Mouse (Mus musculus): ENCODE results near the gene Pax2. TPM values are rescaled to one million over a fixed set of nuclear protein-coding genes. Genes with fewer than 3 reads are reported as not detected.

The Pax2 gene
- polyA plus RNA-seq, 1 experiment = not detected

DNA sequence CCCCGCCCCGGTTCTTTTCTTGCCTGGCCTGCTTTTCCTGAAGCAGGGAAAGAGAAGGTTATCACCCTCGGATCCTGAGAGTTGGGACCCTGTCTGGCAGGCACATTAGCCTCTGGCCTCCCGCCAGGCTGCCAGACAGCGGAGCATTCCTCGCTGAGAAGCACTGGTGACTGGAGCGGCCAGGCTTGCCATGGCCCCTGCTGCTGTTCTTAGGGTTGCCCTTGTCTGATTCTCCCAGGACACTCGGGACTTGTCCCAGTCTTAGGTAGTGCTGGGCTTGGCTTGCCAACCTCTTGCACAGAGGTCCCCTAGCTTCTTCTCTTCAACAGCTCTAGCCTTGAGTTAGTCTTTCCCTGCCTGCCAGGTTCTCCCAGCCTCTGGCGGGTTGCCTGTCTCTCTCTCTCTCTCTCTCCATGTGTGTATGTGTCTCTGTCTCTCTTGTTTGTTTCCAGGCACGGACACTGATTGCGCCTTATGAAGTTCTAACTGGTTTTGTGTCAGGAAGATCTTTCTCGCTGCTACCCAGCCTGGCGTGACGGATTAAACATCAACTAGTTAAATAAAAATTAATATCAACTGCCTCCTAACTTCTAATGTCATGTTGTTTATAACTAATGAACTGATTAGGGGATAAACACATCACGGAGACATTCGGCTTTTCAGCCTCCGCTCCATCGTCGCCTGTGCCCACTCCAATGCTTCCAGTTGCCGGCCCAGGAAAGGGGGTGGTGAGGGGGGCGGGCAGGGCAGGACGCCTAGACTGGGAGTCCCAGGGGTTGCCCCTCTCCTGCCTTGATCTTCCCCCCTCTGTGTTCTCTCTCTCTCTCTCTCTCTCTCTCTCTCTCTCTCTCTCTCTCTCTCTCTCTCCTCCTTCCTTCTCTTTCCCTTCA is 13.5 kb upstream of the Pax2 start:
- WGBS = 7% methylated on average over 22 of the region's 22 CpGs

DNA sequence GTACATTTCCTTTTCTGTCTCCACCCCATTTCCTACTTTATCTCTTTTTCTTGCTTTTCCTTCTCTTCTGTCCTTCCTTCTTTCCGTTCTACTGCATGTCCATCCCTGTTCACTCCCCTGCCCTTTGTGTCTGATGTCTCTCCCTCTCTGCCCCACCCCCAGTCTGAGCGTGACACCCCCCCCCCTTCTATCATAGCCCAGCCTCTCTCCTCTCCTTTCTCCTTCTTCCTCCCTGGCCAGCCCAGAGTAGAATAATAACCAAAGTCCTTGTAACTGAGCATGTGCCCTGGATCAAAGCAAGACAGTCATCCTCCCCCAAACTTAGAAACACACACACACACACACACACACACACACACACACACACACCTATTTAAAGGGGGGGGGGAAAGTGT is 12.8 kb upstream of the Pax2 start:
- H3K27me3 ChIP-seq (ENCODE audit: control insufficient read depth, insufficient read depth, low read length) = peaks cover 17% of the 10 kb centered on the region
- no peaks in the 10 kb centered on the region for H3K4me1 ChIP-seq (ENCODE audit: control insufficient read depth, insufficient read depth, insufficient read length)
- no peak for DNase-seq (ENCODE audit: low read depth in 1 of 2, low spot score in 2 of 2)
- H3K4me3 ChIP-seq (ENCODE audit: extremely low read depth, insufficient read depth, insufficient read length) = no peak overlapping the region
- WGBS = 3% methylated on average over 2 of the region's 2 CpGs
- H3K36me3 ChIP-seq (ENCODE audit: control insufficient read depth, insufficient read depth, low read length) = no peaks in the 10 kb centered on the region
- no peak for TF ChIP-seq CTCF (IDR thresholded peaks at IDR 0.05; ENCODE audit: extremely low read depth, insufficient read depth, insufficient read length, insufficient replicate concordance)
- TF ChIP-seq POLR2A (IDR thresholded peaks at IDR 0.05; ENCODE audit: low read depth, low read length) = no peak
- no peak overlapping the region for H3K27ac ChIP-seq (ENCODE audit: insufficient read depth, low read length)

More for the DNA sequence above, 13.5 kb upstream of the Pax2 start:
- Histone ChIP-seq H3K4me3 (ENCODE audit: extremely low read depth, insufficient read depth, insufficient read length) (no peak overlapping the region), H3K4me1 (ENCODE audit: control insufficient read depth, insufficient read depth, insufficient read length) (no peaks in the 10 kb centered on the region), H3K27ac (ENCODE audit: insufficient read depth, low read length) (no peak overlapping the region), H3K36me3 (ENCODE audit: control insufficient read depth, insufficient read depth, low read length) (no peaks in the 10 kb centered on the region), H3K27me3 (ENCODE audit: control insufficient read depth, insufficient read depth, low read length) (peaks cover 16% of the 10 kb centered on the region)
- no peak for DNase-seq (ENCODE audit: low read depth in 1 of 2, low spot score in 2 of 2)
- TF ChIP-seq CTCF (IDR thresholded peaks at IDR 0.05; ENCODE audit: extremely low read depth, insufficient read depth, insufficient read length, insufficient replicate concordance) (no peak), POLR2A (IDR thresholded peaks at IDR 0.05; ENCODE audit: low read depth, low read length) (no peak)

GRCm38 (mm10) chr19:44743961-44744520 is 11.8 kb upstream of the Pax2 start:
- peaks cover 23% of the 10 kb centered on the region for H3K27me3 ChIP-seq (ENCODE audit: control insufficient read depth, insufficient read depth, low read length)
- no peak for DNase-seq (ENCODE audit: low read depth in 1 of 2, low spot score in 2 of 2)
- no peak for TF ChIP-seq POLR2A (IDR thresholded peaks at IDR 0.05; ENCODE audit: low read depth, low read length)
- TF ChIP-seq CTCF (IDR thresholded peaks at IDR 0.05; ENCODE audit: extremely low read depth, insufficient read depth, insufficient read length, insufficient replicate concordance) = no peak
- H3K4me3 ChIP-seq (ENCODE audit: extremely low read depth, insufficient read depth, insufficient read length) = no peak overlapping the region
- no peaks in the 10 kb centered on the region for H3K36me3 ChIP-seq (ENCODE audit: control insufficient read depth, insufficient read depth, low read length)
- H3K4me1 ChIP-seq (ENCODE audit: control insufficient read depth, insufficient read depth, insufficient read length) = no peaks in the 10 kb centered on the region
- WGBS = 9% methylated on average over 2 of the region's 2 CpGs
- no peak overlapping the region for H3K27ac ChIP-seq (ENCODE audit: insufficient read depth, low read length)

DNA sequence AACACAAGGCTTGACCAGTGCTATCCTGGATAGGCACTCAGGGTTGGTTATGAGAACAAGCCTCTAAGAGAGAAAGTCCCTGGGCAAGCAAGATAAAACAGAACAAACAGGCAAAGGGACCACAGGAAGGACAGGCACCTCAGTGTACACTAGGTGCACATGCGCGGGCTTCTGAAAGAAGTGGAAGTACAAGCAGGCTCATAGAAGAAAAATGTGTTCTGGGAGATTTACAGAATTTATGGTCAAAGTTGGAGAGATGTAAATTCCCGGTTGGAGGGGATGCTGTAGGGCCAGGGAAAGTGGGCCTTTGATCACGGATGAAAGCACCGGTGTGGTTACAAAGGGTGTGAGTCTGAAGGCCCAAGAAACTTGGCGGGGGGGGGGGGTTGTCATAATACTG is 10.1 kb upstream of the Pax2 start:
- no peak for TF ChIP-seq POLR2A (IDR thresholded peaks at IDR 0.05; ENCODE audit: low read depth, low read length)
- no peak for TF ChIP-seq CTCF (IDR thresholded peaks at IDR 0.05; ENCODE audit: extremely low read depth, insufficient read depth, insufficient read length, insufficient replicate concordance)
- H3K27me3 ChIP-seq (ENCODE audit: control insufficient read depth, insufficient read depth, low read length) = peaks cover 25% of the 10 kb centered on the region
- no peak for DNase-seq (ENCODE audit: low read depth in 1 of 2, low spot score in 2 of 2)
- no peaks in the 10 kb centered on the region for H3K36me3 ChIP-seq (ENCODE audit: control insufficient read depth, insufficient read depth, low read length)
- H3K4me3 ChIP-seq (ENCODE audit: extremely low read depth, insufficient read depth, insufficient read length) = no peak overlapping the region
- 7% methylated on average over 6 of the region's 6 CpGs for WGBS
- H3K27ac ChIP-seq (ENCODE audit: insufficient read depth, low read length) = no peak overlapping the region
- no peaks in the 10 kb centered on the region for H3K4me1 ChIP-seq (ENCODE audit: control insufficient read depth, insufficient read depth, insufficient read length)

DNA sequence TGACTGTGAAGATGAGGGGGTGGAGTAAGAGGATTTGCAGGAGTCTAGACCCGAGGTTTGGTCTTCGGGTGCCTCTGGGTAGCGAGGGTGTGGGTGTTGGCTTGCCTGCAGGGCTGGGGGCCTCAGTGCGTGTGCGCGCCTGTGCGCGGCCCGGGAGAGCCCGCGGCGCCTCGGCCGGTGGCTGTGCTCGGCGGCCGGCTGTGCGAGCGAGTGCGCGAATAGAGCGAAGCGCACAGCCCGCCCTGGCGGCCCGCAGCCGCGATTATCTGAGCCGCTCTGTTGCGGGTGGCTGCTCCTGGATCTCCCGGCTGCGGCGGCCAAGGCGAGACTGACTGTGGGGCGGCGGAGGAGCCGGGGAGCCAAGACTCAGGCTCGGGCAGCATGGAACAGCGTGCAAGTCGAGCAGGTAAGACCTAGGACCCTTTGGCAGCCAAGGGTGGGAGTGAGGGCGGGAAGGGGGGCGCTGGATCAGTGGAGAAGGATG is 9.3 kb upstream of the Pax2 start:
- no peak overlapping the region for H3K27ac ChIP-seq (ENCODE audit: insufficient read depth, low read length)
- no peak overlapping the region for H3K4me3 ChIP-seq (ENCODE audit: extremely low read depth, insufficient read depth, insufficient read length)
- 5% methylated on average over 30 of the region's 42 CpGs for WGBS
- peaks cover 21% of the 10 kb centered on the region for H3K27me3 ChIP-seq (ENCODE audit: control insufficient read depth, insufficient read depth, low read length)
- no peak for DNase-seq (ENCODE audit: low read depth in 1 of 2, low spot score in 2 of 2)
- no peaks in the 10 kb centered on the region for H3K4me1 ChIP-seq (ENCODE audit: control insufficient read depth, insufficient read depth, insufficient read length)
- no peaks in the 10 kb centered on the region for H3K36me3 ChIP-seq (ENCODE audit: control insufficient read depth, insufficient read depth, low read length)
- TF ChIP-seq CTCF (IDR thresholded peaks at IDR 0.05; ENCODE audit: extremely low read depth, insufficient read depth, insufficient read length, insufficient replicate concordance) (no peak), POLR2A (IDR thresholded peaks at IDR 0.05; ENCODE audit: low read depth, low read length) (no peak)

- no peaks in the 10 kb centered on the region for H3K36me3 ChIP-seq (ENCODE audit: control insufficient read depth, insufficient read depth, low read length)
- no peak overlapping the region for H3K27ac ChIP-seq (ENCODE audit: insufficient read depth, low read length)
- TF ChIP-seq POLR2A (IDR thresholded peaks at IDR 0.05; ENCODE audit: low read depth, low read length) (no peak), CTCF (IDR thresholded peaks at IDR 0.05; ENCODE audit: extremely low read depth, insufficient read depth, insufficient read length, insufficient replicate concordance) (no peak)
- no peak overlapping the region for H3K4me3 ChIP-seq (ENCODE audit: extremely low read depth, insufficient read depth, insufficient read length)
- H3K4me1 ChIP-seq (ENCODE audit: control insufficient read depth, insufficient read depth, insufficient read length) = no peaks in the 10 kb centered on the region
- peaks cover 27% of the 10 kb centered on the region for H3K27me3 ChIP-seq (ENCODE audit: control insufficient read depth, insufficient read depth, low read length)
- 22% methylated on average over 4 of the region's 4 CpGs for WGBS
- DNase-seq (ENCODE audit: low read depth in 1 of 2, low spot score in 2 of 2) = no peak
Measured at GRCm38 (mm10) chr19:44747471-44747870, 8.4 kb upstream of the Pax2 start.

DNA sequence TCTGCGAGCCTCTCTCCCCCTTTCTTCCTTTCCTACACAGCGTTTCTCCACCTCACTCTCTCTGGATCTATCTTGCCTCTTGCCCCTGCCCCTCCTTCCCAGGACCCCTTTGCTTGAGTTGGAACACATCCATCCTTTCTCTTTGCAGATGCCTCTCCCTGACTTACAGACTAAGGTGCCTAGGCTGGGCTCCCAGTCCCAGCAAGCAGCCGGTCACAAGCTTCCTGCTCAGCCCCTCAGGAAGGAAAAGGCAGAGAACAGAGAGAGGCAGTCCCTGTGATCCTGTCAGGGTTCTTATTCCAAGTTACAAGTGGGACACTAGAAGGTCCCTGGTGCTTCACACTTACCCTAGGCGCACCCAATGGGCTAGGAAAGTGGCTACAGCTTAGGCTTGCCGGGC is 7.6 kb upstream of the Pax2 start:
- Histone ChIP-seq H3K27me3 (ENCODE audit: control insufficient read depth, insufficient read depth, low read length) (peaks cover 28% of the 10 kb centered on the region), H3K36me3 (ENCODE audit: control insufficient read depth, insufficient read depth, low read length) (no peaks in the 10 kb centered on the region), H3K4me1 (ENCODE audit: control insufficient read depth, insufficient read depth, insufficient read length) (no peaks in the 10 kb centered on the region), H3K27ac (ENCODE audit: insufficient read depth, low read length) (no peak overlapping the region), H3K4me3 (ENCODE audit: extremely low read depth, insufficient read depth, insufficient read length) (no peak overlapping the region)
- TF ChIP-seq CTCF (IDR thresholded peaks at IDR 0.05; ENCODE audit: extremely low read depth, insufficient read depth, insufficient read length, insufficient replicate concordance) = no peak
- TF ChIP-seq POLR2A (IDR thresholded peaks at IDR 0.05; ENCODE audit: low read depth, low read length) = no peak
- DNase-seq (ENCODE audit: low read depth in 1 of 2, low spot score in 2 of 2) = no peak
- 2% methylated on average over 5 of the region's 5 CpGs for WGBS

All from spleen, adult 2 months (tissue).